Mouse (Mus musculus): ENCODE results near the gene Rab43. TPM values are rescaled to one million over a fixed set of nuclear protein-coding genes. Genes with fewer than 3 reads are reported as not detected.
A peak's percentile ranks its signal among the peaks of the same experiment; 100 is the strongest.

Rab43 gene
- total and polyA plus RNA-seq, 3 experiments, result 4.0 to 13.2 TPM; not detected in 1

- Histone ChIP-seq H3K9ac (ENCODE audit: control insufficient read depth, low read depth, low read length, poor library complexity, severe bottlenecking) (no peak overlapping the region), H3K4me1 (ENCODE audit: control insufficient read depth in 1 of 2, insufficient read depth in 2 of 2, low read length in 2 of 2) (peaks cover 0 to 5% of the 10 kb centered on the region in 2 experiments; a peak in 1 of 4 replicates), H3K36me3 (ENCODE audit: control insufficient read depth in 1 of 2, insufficient read depth in 2 of 2, low read length in 2 of 2) (peaks cover 44 to 60% of the 10 kb centered on the region in 2 experiments), H3K9me3 (replicated peaks; ENCODE audit: insufficient read depth, low read length) (no peaks in the 10 kb centered on the region), H3K27ac (ENCODE audit: control insufficient read depth, low read depth, low read length) (no peak overlapping the region), H3K27me3 (ENCODE audit: control insufficient read depth in 1 of 2, insufficient read depth in 2 of 2, low read length in 2 of 2) (no peaks in the 10 kb centered on the region), H3K79me2 (ENCODE audit: control insufficient read depth, insufficient read depth, low read length, poor library complexity) (peaks cover 49% of the 10 kb centered on the region), H3K4me3 (ENCODE audit: control insufficient read depth in 1 of 2, insufficient read depth in 1 of 2, low read depth in 2 of 2, low read length in 2 of 2) (no peak overlapping the region)
- DNase-seq (ENCODE audit: low read depth, low spot score), result no peak
- TF ChIP-seq JUND (IDR thresholded peaks at IDR 0.05; ENCODE audit: low read depth, low read length) (no peak), POLR2A (IDR thresholded peaks at IDR 0.05; ENCODE audit: control insufficient read depth in 1 of 2, insufficient read depth in 1 of 2, low read depth in 1 of 2, low read length in 2 of 2, poor library complexity in 1 of 2) (0 out of 4 replicates have a peak, but pooled peaks of 1 of the 2 experiments have one; percentile 24)
Observed at GRCm38 (mm10) chr6:87845031-87845695, 33.2 kb upstream of the Rab43 start.

GRCm38 (mm10) chr6:87842254-87842653 is 30.3 kb upstream of the Rab43 start:
- peak; percentile 14 to 43 (median 40); a peak in 5 of 6 replicates for TF ChIP-seq CTCF (IDR thresholded peaks at IDR 0.05 in 2 of 3, conservative IDR thresholded peaks at IDR 0.05 in 1 of 3; ENCODE audit: control insufficient read depth in 1 of 3, insufficient read depth in 1 of 3, low read depth in 2 of 3, low read length in 3 of 3, poor library complexity in 1 of 3, severe bottlenecking in 1 of 3)
- 0 out of 2 replicates have a peak, but pooled peaks have one; percentile 38 for TF ChIP-seq ZNF384 (IDR thresholded peaks at IDR 0.05; ENCODE audit: low read depth, low read length)
- TF ChIP-seq ZMIZ1 (IDR thresholded peaks at IDR 0.05; ENCODE audit: low read depth, low read length), result no peak
- peak; percentile 17; the same call in 1 of the 2 replicates for TF ChIP-seq SMC3 (IDR thresholded peaks at IDR 0.05; ENCODE audit: low read depth, low read length)
- Histone ChIP-seq H3K27ac (ENCODE audit: control insufficient read depth, low read depth, low read length) (no peak overlapping the region), H3K9ac (ENCODE audit: control insufficient read depth, low read depth, low read length, poor library complexity, severe bottlenecking) (no peak overlapping the region), H3K9me3 (replicated peaks; ENCODE audit: insufficient read depth, low read length) (no peaks in the 10 kb centered on the region), H3K4me3 (ENCODE audit: control insufficient read depth in 1 of 2, insufficient read depth in 1 of 2, low read depth in 2 of 2, low read length in 2 of 2) (no peak overlapping the region), H3K27me3 (ENCODE audit: control insufficient read depth in 1 of 2, insufficient read depth in 2 of 2, low read length in 2 of 2) (no peaks in the 10 kb centered on the region), H3K4me1 (ENCODE audit: control insufficient read depth in 1 of 2, insufficient read depth in 2 of 2, low read length in 2 of 2) (peaks cover 3% of the 10 kb centered on the region in 2 experiments; a peak in 2 of 4 replicates), H3K79me2 (ENCODE audit: control insufficient read depth, insufficient read depth, low read length, poor library complexity) (peaks cover 33% of the 10 kb centered on the region), H3K36me3 (ENCODE audit: control insufficient read depth in 1 of 2, insufficient read depth in 2 of 2, low read length in 2 of 2) (peaks cover 31 to 44% of the 10 kb centered on the region in 2 experiments)
- peak; percentile 69 for DNase-seq (ENCODE audit: low read depth, low spot score)

- Histone ChIP-seq H3K27me3 (ENCODE audit: control insufficient read depth in 1 of 2, insufficient read depth in 2 of 2, low read length in 2 of 2) (no peaks in the 10 kb centered on the region), H3K36me3 (ENCODE audit: control insufficient read depth in 1 of 2, insufficient read depth in 2 of 2, low read length in 2 of 2) (peaks cover 31 to 38% of the 10 kb centered on the region in 2 experiments), H3K4me3 (ENCODE audit: control insufficient read depth in 1 of 2, insufficient read depth in 1 of 2, low read depth in 2 of 2, low read length in 2 of 2) (no peak overlapping the region), H3K27ac (ENCODE audit: control insufficient read depth, low read depth, low read length) (no peak overlapping the region), H3K4me1 (ENCODE audit: control insufficient read depth in 1 of 2, insufficient read depth in 2 of 2, low read length in 2 of 2) (peaks cover 0 to 3% of the 10 kb centered on the region in 2 experiments; a peak in 1 of 4 replicates), H3K9ac (ENCODE audit: control insufficient read depth, low read depth, low read length, poor library complexity, severe bottlenecking) (no peak overlapping the region), H3K79me2 (ENCODE audit: control insufficient read depth, insufficient read depth, low read length, poor library complexity) (peaks cover 31% of the 10 kb centered on the region), H3K9me3 (replicated peaks; ENCODE audit: insufficient read depth, low read length) (no peaks in the 10 kb centered on the region)
- DNase-seq (ENCODE audit: low read depth, low spot score), result peak; percentile 66
- 0 out of 4 replicates have a peak, but pooled peaks of 1 of the 2 experiments have one; percentile 49 for TF ChIP-seq POLR2A (IDR thresholded peaks at IDR 0.05; ENCODE audit: control insufficient read depth in 1 of 2, insufficient read depth in 1 of 2, low read depth in 1 of 2, low read length in 2 of 2, poor library complexity in 1 of 2)
- no peak for TF ChIP-seq MEF2A (IDR thresholded peaks at IDR 0.05; ENCODE audit: extremely low read depth, insufficient replicate concordance, low read depth, low read length, poor library complexity, severe bottlenecking)
- TF ChIP-seq RAD21 (IDR thresholded peaks at IDR 0.05; ENCODE audit: low read depth, low read length), result no peak
- no peak for TF ChIP-seq MAFK (IDR thresholded peaks at IDR 0.05; ENCODE audit: borderline replicate concordance, low read depth, low read length)
- no peak for TF ChIP-seq TBP (IDR thresholded peaks at IDR 0.05; ENCODE audit: low read depth, low read length)
- TF ChIP-seq MAZ (IDR thresholded peaks at IDR 0.05; ENCODE audit: low read depth, low read length), result no peak
- TF ChIP-seq HCFC1 (IDR thresholded peaks at IDR 0.05; ENCODE audit: low read depth, low read length), result no peak
- peak in 1 of 3 experiments; percentile 24; a peak in 1 of 6 replicates for TF ChIP-seq CTCF (IDR thresholded peaks at IDR 0.05 in 2 of 3, conservative IDR thresholded peaks at IDR 0.05 in 1 of 3; ENCODE audit: control insufficient read depth in 1 of 3, insufficient read depth in 1 of 3, low read depth in 2 of 3, low read length in 3 of 3, poor library complexity in 1 of 3, severe bottlenecking in 1 of 3)
- no peak for TF ChIP-seq TCF12 (IDR thresholded peaks at IDR 0.05; ENCODE audit: low read depth, low read length)
- TF ChIP-seq KAT2A (conservative IDR thresholded peaks at IDR 0.05; ENCODE audit: low read depth, low read length), result no peak
- peak; percentile 74 for TF ChIP-seq POLR2AphosphoS2 (IDR thresholded peaks at IDR 0.05; ENCODE audit: low read length)
- TF ChIP-seq ZKSCAN1 (IDR thresholded peaks at IDR 0.05; ENCODE audit: low read depth, low read length), result no peak
- TF ChIP-seq ETS1 (IDR thresholded peaks at IDR 0.05; ENCODE audit: low read depth, low read length), result no peak
- no peak for TF ChIP-seq SMC3 (IDR thresholded peaks at IDR 0.05; ENCODE audit: low read depth, low read length)
- no peak for TF ChIP-seq UBTF (IDR thresholded peaks at IDR 0.05; ENCODE audit: borderline replicate concordance, insufficient read depth, low read depth, low read length)
- no peak for TF ChIP-seq CHD2 (IDR thresholded peaks at IDR 0.05; ENCODE audit: low read length)
- no peak for TF ChIP-seq USF1 (IDR thresholded peaks at IDR 0.05; ENCODE audit: low read depth, low read length)
Observed at GRCm38 (mm10) chr6:87841635-87842034, 29.7 kb upstream of the Rab43 start.

All from MEL (cell line).